Comparison of ENCODE assay signal across 8 mouse cellular contexts in the genomic region with DNA sequence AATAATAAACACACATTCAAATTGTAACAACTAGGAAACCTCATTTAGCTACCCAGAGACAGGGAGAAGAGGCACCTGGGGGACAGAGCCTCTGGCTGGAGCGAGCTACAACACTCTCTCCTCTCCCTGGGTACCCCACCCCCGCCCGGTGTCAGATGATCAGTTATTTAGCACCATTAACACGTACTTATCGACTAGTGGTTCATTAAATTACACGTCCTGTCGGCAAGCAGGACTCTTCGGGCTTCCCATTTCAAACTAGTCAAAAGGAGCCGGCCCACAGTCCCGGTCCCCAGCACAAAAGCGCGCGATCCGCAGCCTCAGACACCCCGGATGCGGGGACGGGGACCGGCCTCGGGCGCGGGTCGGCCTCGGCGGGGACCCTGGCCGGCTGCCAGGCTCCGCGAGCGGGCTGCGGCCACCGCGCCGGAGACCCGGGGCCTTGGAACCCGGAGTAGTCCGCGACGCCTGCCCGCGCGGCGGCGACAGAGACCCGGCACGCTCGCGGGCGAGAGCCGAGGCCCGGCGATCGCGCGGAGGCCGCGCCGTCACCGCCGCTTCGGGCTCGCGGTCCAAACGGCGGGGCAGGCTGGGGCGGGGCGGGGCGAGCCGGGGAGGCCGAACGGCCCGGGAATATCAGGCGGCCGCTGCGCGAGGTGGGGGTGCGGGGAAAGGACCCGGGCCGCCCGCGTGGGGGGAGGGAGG. TPM values are rescaled to one million over a fixed set of nuclear protein-coding genes. Genes with fewer than 3 reads are reported as not detected.
DNase-seq lines count a peak whose midpoint lies in the region; ATAC-seq and TF ChIP-seq lines count a peak whose summit lies in the region.

No protein-coding gene starts in this region.

- no peak for TF ChIP-seq CTCF in spleen, adult 2 months (IDR thresholded peaks at IDR 0.05; ENCODE audit: extremely low read depth, insufficient read depth, insufficient read length, insufficient replicate concordance)

- no peak for TF ChIP-seq POLR2A in spleen, adult 2 months (IDR thresholded peaks at IDR 0.05; ENCODE audit: low read depth, low read length)

- no peaks in the 10 kb centered on the region for H3K36me3 ChIP-seq in heart, embryonic 10.5 days
- no peaks in the 10 kb centered on the region for H3K36me3 ChIP-seq in megakaryocyte, embryonic 14.5 days (replicated peaks; ENCODE audit: low read length)
- H3K36me3 ChIP-seq in spleen, adult 2 months (ENCODE audit: control insufficient read depth, insufficient read depth, low read length): no peaks in the 10 kb centered on the region

- ATAC-seq in CD4-positive, CD25-positive, alpha-beta regulatory T cell, adult 4 months: peak; percentile 59
- peak; percentile 35 for ATAC-seq in common myeloid progenitor, adult 5-6 weeks (replicated peaks; ENCODE audit: low read depth, poor library complexity, severe bottlenecking)

- H3K27ac ChIP-seq in heart, embryonic 10.5 days: peak overlapping the region; percentile 99
- peak overlapping the region; percentile 99 for H3K27ac ChIP-seq in spleen, adult 2 months (ENCODE audit: insufficient read depth, low read length)

- H3K4me1 ChIP-seq in heart, embryonic 10.5 days: peaks cover 4% of the 10 kb centered on the region
- H3K4me1 ChIP-seq in megakaryocyte, embryonic 14.5 days: peaks cover 47% of the 10 kb centered on the region
- H3K4me1 ChIP-seq in spleen, adult 2 months (ENCODE audit: control insufficient read depth, insufficient read depth, insufficient read length): peaks cover 4% of the 10 kb centered on the region

- no peaks in the 10 kb centered on the region for H3K27me3 ChIP-seq in heart, embryonic 10.5 days (ENCODE audit: insufficient read depth, poor library complexity, severe bottlenecking)
- no peaks in the 10 kb centered on the region for H3K27me3 ChIP-seq in megakaryocyte, embryonic 14.5 days (replicated peaks)
- no peaks in the 10 kb centered on the region; the same call in 1 of the 2 replicates for H3K27me3 ChIP-seq in spleen, adult 2 months (ENCODE audit: control insufficient read depth, insufficient read depth, low read length)

- no peaks in the 10 kb centered on the region for H3K9me3 ChIP-seq in heart, embryonic 10.5 days
- no peaks in the 10 kb centered on the region for H3K9me3 ChIP-seq in megakaryocyte, embryonic 14.5 days

- peak overlapping the region; percentile 92 for H3K4me3 ChIP-seq in heart, embryonic 10.5 days
- H3K4me3 ChIP-seq in megakaryocyte, embryonic 14.5 days (replicated peaks): peak overlapping the region; percentile 98
- H3K4me3 ChIP-seq in spleen, adult 2 months (ENCODE audit: extremely low read depth, insufficient read depth, insufficient read length): peak overlapping the region; percentile 94

- WGBS in heart, embryonic 10.5 days: under 1% methylated on average over 76 of the region's 79 CpGs
- under 1% methylated on average over 68 of the region's 79 CpGs for WGBS in spleen, adult 2 months

- peak; percentile 60 to 69 for DNase-seq in adrenal gland, adult 18-20 months (ENCODE audit: low spot score in 2 of 2)
- no peak for DNase-seq in adrenal gland, adult 2 months
- DNase-seq in heart, embryonic 10.5 days (ENCODE audit: low spot score): peak; percentile 79
- DNase-seq in layer of hippocampus, postnatal 25 days (ENCODE audit: extremely low spot score in 1 of 2, low spot score in 1 of 2): peak; percentile 42 to 59
- DNase-seq in spleen, adult 2 months (ENCODE audit: low read depth in 1 of 2, low spot score in 2 of 2): peak; percentile 43 to 45

RNA-seq across cellular contexts. Expression of a gene that starts 0.7 kb away (rescaled TPM):
- 10 to 100 TPM; 65.2 to 86.3 TPM for total RNA-seq in adrenal gland, adult 18-20 months (2021)
- 10 to 100 TPM; 61.1 to 98.5 TPM for total RNA-seq in adrenal gland, adult 2 months (2021)
- 44.9 and 58.2 TPM in 2 replicates for polyA plus RNA-seq in adrenal gland, adult 2 months (2012; rRNA removed)
- polyA plus RNA-seq in CD4-positive, CD25-positive, alpha-beta regulatory T cell, adult 4 months (2017; shearing (Covaris generic)): 10 to 100 TPM; 26.9 TPM
- total RNA-seq in common myeloid progenitor, adult 5-6 weeks (2017): 113 and 155 TPM in 2 replicates
- 26.0 and 26.4 TPM in 2 replicates for polyA plus RNA-seq in heart, embryonic 10.5 days (2016; fragmentation: Nextera tagmentation; extraction: Ambion mirVana)
- 10 to 100 TPM; 75.0 to 94.4 TPM for total RNA-seq in layer of hippocampus, postnatal 25 days (2021)
- 5.8 and 10.6 TPM in 2 replicates for polyA plus RNA-seq in megakaryocyte, embryonic 14.5 days (2012; ENCODE audit: insufficient read depth, low replicate concordance)
- 24.6 and 43.3 TPM in 2 replicates for polyA plus RNA-seq in spleen, adult 2 months (2012; rRNA removed)
